Mouse (Mus musculus): ENCODE data around the gene Gm42372.

DNA sequence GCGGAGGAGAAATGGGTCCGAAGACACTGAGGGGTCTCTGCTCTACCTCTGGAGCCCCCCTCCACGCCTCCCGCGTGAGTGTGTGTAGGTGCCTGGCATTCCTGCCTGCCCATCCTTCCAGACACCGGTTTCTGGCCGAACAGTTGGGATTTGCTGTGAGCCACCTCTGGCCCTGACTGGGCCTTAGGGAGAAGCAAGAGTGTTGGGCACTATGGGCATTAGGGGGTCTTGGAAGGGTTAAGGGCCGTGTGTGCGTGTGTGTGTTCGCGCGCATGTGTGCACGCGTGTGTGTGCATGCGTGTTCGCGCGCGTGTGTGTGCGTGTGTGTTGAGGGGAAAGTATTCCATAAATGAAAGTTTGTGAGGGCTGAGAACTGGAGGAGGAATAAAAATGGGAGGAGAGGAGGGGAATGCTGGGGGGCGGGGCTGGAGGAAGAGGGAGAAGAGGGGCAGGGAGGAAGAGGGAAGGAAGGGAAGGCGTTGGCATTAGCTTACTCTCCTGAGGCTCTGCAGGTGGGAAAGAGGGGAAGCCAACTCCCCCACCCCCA, 35.5 kb upstream of the Gm42372 start:
- TF ChIP-seq CHD2 (IDR thresholded peaks at IDR 0.05; ENCODE audit: low read depth, low read length) (no peak), HCFC1 (IDR thresholded peaks at IDR 0.05; ENCODE audit: borderline replicate concordance, insufficient read depth, low read length) (no peak), ZC3H11A (IDR thresholded peaks at IDR 0.05; ENCODE audit: borderline replicate concordance, low read depth, low read length) (no peak), MAFK (IDR thresholded peaks at IDR 0.05; ENCODE audit: insufficient read depth, low read depth, low read length) (no peak)

All from ES-E14 (cell line).